Mouse (Mus musculus): ENCODE data around the gene Ngfr. TPM values are rescaled to one million over a fixed set of nuclear protein-coding genes. Genes with fewer than 3 reads are reported as not detected.
A peak's percentile ranks its signal among the peaks of the same experiment; 100 is the strongest.
"Not testable (repeated sequence)": the region's sequence is repeated elsewhere in the genome, so short reads cannot be mapped to it uniquely, and the experiment has no call there.

The Ngfr gene
- total RNA-seq (2021), result 1 to 10 TPM; 1.1 to 1.7 TPM
- long read RNA-seq, experiment 1, result 0 reads
- long read RNA-seq, experiment 2, result 0 reads

DNA sequence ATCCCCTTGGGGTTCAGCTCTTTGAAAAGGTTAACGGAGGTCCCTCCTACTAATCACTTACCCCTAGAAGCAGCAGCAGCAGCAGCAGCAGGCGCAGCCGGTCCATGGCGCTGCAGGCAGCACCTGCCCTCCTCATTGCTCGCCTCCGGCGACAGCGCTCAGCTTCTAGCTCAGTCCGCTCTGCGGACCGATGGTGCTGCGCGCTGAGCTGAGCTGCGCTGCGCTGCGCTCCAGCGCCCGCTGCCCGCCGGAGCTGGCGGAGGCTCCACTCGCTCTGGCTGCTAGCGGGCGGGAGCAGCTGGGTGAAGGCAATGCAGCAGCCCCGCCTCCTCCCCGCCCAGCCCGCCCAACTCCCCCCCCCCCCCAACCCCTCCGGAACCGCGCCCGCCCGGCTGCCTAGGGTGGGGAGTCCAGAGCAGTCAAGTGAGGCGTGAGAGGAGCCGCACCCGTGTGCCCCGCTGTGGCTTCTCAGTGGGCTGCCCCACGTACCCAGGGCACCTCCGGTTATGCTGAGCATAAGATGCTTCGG, at the start of gene Ngfr:
Ngfr (minus strand) TSS at position 313 of the 529 bp plus-strand sequence.
- DNase-seq (ENCODE audit: low spot score in 2 of 2), result peak; percentile 46 to 58

- no peak for DNase-seq (ENCODE audit: low spot score in 2 of 2)
Measured at GRCm38 (mm10) chr11:95635030-95635429, 47.5 kb upstream of the Ngfr start.

DNA sequence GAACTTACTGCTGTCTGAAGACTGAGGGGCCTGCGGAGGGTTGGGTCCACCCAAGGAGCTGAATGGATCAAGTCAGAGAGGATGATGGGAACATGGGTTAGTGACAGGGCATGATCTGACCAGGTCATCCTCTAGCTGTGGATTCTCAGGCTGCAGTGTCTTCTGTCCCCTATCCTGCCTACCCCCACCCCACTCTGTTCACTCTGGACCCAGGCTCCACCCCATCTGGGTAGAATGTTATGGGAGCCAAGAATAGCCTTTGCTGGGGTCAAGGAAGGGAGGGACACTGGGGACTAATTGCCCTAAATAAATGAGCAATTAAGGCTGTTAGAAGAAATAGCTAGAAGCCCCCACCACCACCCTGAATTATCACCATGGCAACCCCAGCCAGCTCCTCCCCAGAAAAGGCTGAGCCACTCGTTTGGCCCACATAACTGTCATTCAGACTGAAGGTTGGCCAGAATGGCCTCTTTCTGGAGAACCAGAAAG, 46.0 kb upstream of the Ngfr start:
- no peak for DNase-seq (ENCODE audit: low spot score in 2 of 2)

- peak in 1 of 2 experiments; percentile 15 for DNase-seq (ENCODE audit: low spot score in 2 of 2)
Measured at GRCm38 (mm10) chr11:95632474-95632873, 44.9 kb upstream of the Ngfr start.

GRCm38 (mm10) chr11:95631301-95631700, 43.8 kb upstream of the Ngfr start:
- no peak for DNase-seq (ENCODE audit: low spot score in 2 of 2)

GRCm38 (mm10) chr11:95630558-95630957, 43.0 kb upstream of the Ngfr start:
- no peak for DNase-seq (ENCODE audit: low spot score in 2 of 2)

DNA sequence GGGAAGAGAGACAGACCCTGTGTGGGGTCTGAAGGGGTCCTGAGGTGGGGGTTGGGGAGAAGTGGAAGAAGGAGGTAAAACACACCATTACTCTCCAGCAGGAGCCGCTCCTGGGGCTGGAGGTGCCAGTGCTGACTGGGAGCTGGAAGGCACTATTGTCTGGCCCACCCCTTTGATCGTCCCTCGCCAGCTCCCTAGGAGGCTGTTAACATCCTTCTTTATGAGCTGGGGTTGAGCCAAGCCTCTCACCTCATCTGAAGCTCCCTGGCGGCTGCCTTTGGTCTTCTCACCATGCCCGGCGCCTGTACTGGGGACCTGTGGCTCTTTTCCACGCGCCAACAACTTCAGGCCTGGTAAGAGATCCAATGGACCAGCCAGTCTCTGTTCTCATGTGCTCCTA, 34.9 kb upstream of the Ngfr start:
- DNase-seq (ENCODE audit: low spot score in 2 of 2), result no peak

GRCm38 (mm10) chr11:95621541-95622130, 34.1 kb upstream of the Ngfr start:
- no peak for DNase-seq (ENCODE audit: low spot score in 2 of 2)

DNA sequence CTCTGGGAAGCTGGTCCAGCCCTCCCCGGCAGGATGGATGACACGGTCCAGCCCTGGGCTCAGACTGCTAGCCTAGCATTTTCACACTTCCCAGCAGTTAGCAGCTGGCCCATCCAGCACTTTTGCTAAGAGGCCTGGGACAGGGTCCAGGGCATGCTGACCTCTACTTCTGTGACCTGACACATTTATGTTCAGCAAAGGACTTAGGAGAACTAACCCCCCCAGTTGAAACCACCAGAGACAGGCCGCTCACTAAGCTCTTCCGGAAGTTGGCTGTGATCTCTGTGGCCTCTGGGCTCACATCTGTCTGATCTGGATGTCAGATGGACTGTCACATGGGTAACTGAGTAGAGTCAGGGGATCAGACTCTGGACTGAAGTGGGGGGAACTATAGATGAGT, 33.5 kb upstream of the Ngfr start:
- no peak for DNase-seq (ENCODE audit: low spot score in 2 of 2)

- no peak for DNase-seq (ENCODE audit: low spot score in 2 of 2)
Measured at GRCm38 (mm10) chr11:95619886-95620444, 32.4 kb upstream of the Ngfr start.

DNA sequence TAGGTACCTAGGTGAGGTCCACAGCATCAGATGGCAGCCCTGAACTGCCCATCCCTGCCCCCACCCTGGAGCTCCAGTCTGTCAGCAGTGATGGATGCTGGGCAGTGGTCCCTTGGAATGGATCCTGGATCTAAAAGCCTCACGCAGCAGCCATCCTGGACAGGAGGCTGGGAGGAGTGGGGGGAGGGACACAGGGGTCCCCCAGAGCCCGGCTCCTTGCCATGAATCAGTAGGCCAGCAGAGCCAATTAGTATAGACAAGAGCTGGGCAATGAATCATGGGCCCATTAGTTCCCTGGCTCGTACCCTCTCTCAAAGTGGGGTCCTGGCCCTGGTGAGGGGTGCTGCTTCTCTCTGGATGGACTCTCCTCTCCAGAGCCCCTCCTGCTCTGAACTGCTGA, 31.5 kb upstream of the Ngfr start:
- no peak for DNase-seq (ENCODE audit: low spot score in 2 of 2)

DNA sequence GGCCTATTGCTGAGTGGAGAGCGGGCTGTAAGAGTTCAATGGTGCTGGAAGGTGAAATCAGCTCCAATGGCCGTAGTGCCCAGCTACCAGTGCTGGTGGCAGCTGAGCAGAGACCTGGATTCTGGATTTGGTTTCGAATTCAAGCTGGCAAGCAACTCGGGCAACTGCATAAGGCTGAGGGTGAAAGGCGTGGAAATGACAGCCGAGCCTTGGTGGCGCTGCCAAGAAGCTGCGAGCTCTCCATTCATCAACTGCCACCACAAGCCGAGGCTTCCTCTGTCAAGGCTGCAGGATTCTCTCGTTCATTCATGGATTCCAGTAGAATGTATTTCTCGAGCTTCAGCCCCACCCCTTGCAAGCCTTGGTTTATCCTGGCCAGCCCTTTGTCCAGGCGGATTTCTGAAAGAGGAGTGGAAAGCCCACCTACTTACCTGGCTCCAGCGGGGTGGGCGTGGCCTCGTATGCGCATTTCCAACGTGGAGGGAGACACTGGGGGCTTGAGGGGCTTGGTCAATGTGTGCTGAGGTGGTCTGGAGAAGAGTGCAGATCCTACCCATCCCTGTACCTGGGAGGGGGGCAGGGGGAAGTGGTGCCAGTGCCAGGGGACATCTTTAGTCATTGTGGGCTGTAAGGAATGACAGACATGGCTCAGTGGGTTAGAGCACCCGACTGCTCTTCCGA, 30.4 kb upstream of the Ngfr start:
- peak; percentile 51 to 55 for DNase-seq (ENCODE audit: low spot score in 2 of 2)

DNA sequence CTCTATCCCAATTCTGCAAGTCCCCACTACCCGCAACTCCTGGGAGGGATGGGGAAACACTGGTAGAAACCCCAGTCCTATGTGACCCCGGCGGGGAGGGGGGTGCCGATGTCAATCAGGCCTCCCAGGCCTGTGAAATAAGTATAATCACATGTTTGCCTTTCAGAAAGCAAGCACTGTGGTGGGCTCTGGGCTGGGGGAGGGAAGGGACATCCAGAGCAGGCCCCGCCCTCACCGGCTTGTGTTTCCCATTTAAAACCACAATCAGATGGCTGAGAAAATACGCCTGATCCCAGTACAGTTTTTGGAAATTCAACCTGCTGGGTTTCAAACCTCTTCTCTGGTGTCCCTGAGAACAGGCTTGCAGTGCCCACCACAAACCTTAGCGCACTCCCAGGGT, 27.2 kb upstream of the Ngfr start:
- no peak for DNase-seq (ENCODE audit: low spot score in 2 of 2)

GRCm38 (mm10) chr11:95611283-95611682, 23.7 kb upstream of the Ngfr start:
- DNase-seq (ENCODE audit: low spot score in 2 of 2), result no peak

- DNase-seq (ENCODE audit: low spot score in 2 of 2), result no peak
Measured at GRCm38 (mm10) chr11:95610391-95610902, 22.9 kb upstream of the Ngfr start.

DNA sequence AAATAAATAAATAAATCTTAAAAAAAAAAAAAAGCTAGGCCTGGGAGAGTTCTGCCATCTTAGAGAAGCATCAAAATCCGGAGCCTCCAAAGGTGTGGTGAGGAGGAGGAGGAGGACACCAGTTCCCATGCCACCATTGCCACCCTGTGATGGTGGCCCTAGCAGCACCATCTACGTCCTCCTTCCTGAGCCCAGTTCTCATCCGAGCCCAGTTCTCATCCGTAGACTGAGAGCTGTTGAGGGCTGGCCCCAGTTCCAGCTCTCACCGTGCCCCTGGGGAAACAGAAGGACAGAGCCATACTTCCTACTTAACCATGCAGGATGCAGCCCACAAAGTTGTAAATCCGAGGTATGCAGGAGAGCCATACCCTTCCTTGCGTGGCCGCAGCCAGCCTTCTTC, 22.4 kb upstream of the Ngfr start:
- DNase-seq (ENCODE audit: low spot score in 2 of 2), result no peak

DNA sequence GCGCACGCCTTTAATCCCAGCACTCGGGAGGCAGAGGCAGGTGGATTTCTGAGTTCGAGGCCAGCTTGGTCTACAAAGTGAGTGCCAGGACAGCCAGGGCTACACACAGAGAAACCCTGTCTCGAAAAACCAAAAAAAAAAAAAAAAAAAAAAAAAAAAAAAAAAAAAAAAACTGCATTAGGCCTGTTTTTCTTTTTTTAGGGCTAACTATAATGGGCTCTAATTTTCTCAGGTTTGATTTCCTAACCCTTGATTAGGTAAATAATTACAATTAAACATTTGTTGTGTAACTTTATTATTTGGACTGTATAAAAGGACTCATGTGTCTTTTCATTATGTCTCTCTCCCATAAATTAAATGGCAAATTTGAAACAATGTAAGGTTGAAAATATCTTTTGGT, 19.8 kb upstream of the Ngfr start:
- DNase-seq (ENCODE audit: low spot score in 2 of 2), result not testable (repeated sequence)

GRCm38 (mm10) chr11:95598214-95599062, 10.9 kb upstream of the Ngfr start:
- DNase-seq (ENCODE audit: low spot score in 2 of 2), result no peak

DNA sequence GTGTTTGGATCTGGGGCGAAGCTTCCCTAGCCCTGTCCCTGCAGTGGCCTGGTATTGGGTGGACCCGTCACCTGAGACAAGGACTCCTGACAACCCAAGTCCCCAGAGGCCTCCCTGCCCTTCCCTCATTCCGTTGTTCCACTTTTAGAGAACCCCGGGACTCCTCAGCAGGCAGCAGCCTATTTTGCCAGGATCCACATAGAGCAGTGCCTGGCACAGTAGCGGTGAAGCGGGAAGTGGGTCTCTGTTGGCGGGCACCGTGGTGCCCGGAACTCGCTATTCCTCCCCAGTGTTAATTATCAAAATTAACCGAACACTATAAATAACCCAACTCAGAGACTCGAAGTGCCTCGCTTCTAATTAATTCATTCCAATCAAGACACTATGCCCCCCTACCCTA, 10.2 kb upstream of the Ngfr start:
- DNase-seq (ENCODE audit: low spot score in 2 of 2), result no peak

DNA sequence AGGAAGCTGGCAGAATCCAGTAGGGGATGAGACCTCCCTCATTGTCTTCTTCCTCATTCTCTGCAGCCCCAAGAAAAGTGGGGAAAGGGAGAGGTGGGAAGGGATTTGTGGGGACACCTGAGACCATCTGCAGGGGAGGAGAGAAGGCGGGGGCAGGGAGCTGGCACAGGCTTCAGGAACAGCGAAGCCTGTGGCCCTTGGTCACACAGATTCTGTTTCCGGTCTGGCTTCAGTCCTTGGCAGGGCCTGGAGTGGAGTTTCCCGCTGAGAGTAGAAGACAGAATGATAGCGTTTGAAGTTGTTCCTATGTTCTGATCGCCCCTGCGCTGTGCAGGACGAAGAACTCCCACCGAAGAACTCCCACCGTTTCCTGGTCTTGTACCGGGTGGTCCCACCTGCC, 9.2 kb upstream of the Ngfr start:
- no peak for DNase-seq (ENCODE audit: low spot score in 2 of 2)

DNA sequence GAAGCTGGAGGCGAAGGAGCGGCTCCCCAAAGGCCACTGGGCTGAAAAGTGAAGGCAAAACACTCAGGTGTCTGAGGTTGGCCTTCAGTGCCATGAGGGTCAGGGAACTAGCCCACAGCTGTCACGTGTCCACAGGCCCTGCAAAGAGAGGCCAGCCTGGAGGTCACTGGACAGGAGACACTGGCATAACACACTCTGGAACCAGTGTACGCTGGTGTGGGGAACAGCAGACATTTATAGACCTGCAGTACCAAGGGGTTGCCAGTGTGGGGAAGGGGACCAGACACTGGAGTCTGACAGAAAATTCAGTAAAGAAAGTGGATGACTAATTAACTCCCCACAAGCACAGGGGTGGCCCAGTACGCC, 8.6 kb upstream of the Ngfr start:
- no peak for DNase-seq (ENCODE audit: low spot score in 2 of 2)

Data from left cerebral cortex, adult 18-20 months (tissue).